Mouse (Mus musculus) heart, postnatal 36 days (tissue): ENCODE results near the gene Tekt2. TPM values are rescaled to one million over a fixed set of nuclear protein-coding genes. Genes with fewer than 3 reads are reported as not detected.

Source experiments
- DNase-seq, 2 experiments: peaks; one replicate each; pipeline ENCODE4 v3.0.0; 2021 to 2022
- intact Hi-C: fragments of 180-260 bp; cut with DNase I; formaldehyde crosslinking; loops from one replicate; pipeline ENCODE4 v1.15.1; 2025
- total RNA-seq, 2 experiments: library from RNA; stranded (reverse); gene quantifications; 2 replicates each; pipeline ENCODE4 v1.2.3; 2021

Tekt2 gene
- under 1 TPM; 0.44 to 0.84 TPM for total RNA-seq

DNA sequence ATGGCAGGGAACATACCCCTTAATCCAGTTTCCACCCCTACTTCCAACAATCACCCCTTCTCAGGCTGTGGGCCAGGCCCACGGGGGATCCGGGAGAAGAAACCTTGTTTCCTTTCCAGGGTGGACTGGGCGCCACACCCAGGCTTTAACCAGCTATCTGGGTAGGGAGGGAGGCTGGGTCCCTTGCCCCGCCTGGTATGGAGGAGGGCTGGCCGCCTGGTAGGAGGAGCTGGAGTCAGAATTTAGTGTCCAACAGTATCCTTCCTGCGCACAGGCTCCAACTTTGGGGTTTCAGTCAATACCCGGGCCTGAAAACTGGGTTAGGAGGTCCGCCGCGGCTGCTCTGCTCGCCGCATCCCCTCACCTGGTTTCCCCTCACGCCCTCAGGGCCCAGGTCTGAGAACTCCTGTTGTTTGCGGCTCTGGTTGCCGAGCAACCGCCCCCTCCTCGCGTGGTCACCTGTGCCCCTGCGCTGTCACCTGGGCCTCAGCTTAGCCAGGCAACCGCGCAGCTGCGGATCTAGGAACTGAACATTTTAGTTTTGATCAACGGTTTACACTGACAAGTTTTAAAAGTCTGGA, at the start of gene Tekt2:
Tekt2 (minus strand) TSS at position 408 of the 581 bp plus-strand sequence.
- intact Hi-C loops = no loop called here
- no peak for DNase-seq

DNA sequence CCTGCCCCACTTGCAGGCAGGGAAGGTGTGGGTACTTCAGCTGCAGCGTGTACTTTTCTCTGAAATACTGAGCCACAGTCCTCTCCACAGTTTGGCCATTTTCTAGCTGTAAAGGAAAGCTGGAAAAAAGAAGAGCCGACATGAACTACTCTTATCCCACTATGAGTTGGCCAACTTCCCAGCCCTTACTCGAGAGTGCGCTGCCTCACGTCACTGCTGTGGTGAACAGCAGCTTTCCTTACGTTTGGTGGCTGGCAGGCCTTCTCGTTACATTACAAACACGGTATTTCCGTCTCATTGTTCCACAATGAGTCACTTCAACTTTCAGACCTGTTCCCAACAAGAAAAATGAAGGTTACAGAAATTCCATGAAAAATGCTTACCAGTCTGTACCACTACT, 46.0 kb upstream of the Tekt2 start:
- peak in 1 of 2 experiments; percentile 5 for DNase-seq
- intact Hi-C loops = no loop called here

DNA sequence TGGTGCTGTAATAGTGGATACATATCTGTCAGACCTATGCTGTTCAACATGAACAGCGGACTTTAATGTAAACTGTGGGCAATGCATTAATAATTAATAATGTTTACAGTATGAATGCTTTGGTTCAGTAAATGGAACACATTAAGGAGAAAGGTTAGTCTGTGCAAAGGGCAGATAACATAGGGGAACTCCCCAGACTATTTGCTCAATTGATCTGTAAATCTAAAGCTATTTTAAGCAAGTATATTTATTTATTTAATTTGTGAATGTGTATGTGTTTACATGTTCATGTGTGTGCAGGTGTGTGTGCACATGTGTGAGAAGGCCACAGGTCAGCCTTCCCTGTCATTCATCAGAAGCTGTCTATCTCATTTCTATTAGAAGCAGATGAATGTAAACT, 34.6 kb upstream of the Tekt2 start:
- no peak for DNase-seq
- intact Hi-C loops = no loop called here

DNA sequence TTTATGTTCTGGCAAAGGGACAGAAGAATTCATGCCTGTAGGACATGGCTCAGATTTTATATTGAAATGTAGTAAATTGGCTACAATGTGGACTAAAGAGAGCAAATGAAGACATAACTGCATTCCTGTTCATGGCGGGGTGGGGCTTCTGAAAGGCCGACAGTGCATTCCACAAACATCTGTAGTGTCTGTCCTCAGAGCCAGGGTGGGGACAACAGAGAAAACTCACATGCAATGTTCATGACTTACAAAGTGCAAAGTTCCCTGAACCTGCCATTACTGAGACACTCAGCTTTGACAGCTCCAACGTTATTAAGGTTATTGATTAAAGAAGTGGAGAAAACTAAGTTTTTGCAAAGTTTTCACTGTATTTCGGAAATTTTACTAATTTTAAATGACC, 18.0 kb upstream of the Tekt2 start:
- DNase-seq = no peak
- intact Hi-C loops = no loop called here

DNA sequence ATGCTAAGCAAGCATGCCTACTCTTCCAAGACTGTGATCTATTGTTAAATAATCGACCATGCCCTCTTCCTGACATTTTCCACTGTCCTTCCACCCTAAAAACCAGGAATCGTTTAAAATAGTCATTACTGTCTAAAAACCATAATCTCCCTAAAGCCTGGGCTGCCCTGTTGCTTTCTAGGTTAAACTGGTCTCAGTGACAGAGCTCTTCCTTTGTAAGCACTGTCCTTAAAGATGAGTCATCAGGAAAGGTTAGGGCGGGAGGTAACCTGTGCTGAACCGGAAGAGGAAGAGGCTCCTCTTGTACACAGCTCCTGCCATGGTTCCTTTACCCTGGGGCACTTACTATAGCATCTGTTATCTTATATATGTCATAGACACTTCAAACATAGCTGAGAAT, 14.0 kb upstream of the Tekt2 start:
- intact Hi-C loops = no loop called here
- DNase-seq = no peak

DNA sequence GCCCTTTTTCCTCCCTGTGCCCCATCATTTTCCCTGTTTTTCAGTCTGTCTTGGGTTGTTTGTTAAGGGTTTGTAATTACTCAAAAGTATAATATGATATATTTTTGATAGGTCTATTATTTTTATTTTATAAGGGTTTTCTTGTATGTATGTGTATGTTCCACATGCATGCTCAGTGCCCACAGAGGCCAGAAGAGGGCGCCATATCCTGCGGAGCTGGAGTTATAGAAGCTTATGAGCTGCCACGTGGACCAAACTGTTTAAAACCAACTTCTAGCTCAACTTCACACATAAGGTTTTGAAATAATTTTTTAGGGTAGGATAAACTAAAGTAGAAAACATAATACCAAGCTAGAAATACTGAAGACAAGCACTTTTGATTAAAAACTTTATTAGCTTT, 6.9 kb upstream of the Tekt2 start:
- no peak for DNase-seq
- intact Hi-C loops = no loop called here

DNA sequence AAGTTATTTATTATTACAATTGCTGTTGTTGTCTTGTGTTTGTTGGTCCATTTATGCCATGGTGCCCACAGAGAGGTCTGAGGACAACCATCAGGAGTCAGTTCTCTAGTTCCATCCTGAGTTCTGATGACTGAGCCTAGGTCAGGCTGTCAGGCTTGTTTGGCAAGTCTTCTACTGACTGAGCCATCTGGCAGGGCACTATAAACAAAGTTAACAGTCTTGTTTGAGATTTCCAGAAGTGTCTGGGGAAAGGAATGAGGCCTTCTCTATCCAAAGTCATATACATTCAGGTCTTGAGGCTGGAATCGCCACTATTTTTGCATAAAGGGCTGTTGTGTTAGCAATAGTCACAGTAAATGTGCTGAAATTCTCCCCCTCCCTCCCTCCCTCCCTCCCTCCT, 6.3 kb upstream of the Tekt2 start:
- no peak for DNase-seq
- intact Hi-C loops = no loop called here

DNA sequence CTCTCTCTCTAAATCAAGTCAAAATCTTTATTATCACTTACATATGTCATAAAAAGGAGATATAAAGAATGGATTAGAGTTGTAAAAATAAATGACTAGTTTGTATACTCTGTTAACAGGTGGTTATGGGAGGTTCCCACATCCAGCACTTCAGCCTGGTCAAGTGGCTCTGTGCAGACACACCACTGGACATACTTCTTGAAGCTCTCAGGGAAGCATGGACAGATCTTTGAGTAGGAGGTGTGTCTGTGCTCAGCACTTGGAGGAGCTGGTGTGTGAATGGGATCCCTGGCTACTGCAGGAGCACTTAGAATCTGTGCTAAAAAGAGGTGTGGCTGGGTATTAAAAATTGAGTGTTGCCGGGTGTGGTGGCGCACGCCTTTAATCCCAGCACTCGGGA, 4.8 kb upstream of the Tekt2 start:
- DNase-seq = no peak
- intact Hi-C loops = no loop called here

DNA sequence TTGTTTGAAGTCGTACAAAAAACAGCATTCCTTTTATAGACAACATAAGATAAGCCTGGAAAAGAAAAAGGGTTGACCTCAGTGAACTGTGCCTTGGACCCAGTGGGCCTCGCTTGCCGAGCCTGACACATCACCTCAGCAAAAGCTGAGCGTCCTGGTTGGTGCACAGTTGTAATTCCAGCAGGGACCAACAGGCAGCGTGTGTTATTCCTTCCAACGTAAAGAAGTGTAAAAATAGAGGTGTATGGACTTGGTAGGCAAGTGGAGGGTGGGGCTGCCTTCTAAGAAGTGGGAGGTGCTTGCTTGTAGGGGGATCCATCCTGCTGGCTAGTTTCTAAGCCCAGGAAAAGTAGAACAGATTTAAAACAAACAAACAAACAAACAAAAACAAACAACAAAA, 548 bp upstream of the Tekt2 start:
- intact Hi-C loops = no loop called here
- DNase-seq = no peak

DNA sequence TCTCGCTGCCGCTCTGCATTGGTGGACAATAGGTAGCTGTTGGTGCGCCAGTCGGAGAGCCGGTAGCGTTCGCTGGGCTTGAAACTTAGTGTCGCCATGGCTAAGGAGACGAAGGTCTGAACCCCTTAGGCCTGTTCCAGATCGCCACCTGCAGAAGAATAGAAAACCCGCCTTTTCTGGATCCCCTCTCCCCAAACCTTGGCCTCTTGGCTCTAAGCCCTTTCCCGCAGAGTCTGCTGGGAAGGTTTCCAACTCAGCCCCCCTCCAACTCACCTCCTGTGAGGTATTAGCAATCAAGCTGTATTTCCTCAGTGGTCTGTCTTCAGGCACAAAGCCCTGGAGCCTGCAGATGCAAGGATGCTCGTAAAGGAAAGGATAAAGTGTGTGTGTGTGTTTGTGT, 627 bp downstream of the Tekt2 start:
- DNase-seq = no peak
- intact Hi-C loops = loop anchor here (5.0 kb wide), 2 partner anchors 142 to 228 kb away; partner anchors contain the start of genes Ago1 and Lsm10

DNA sequence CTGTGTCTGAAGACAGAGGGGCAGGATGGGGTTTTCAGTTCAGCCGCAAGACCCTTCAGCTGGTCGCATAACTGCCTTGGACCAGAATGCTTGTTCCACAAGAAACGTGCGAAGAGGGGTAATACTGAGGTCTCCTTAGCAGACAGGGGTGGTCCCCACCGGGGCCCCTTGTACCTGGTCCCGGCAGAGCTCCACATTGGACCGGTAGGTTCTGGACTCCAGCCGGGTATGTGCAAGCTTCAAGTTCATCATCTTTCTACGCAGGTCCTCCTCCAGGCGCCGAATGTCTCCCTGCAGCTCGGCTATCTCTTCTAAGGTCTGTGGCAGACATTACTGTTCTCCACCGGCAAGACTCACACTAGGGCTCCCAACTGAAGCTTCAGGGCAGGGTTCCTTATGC, 2.8 kb downstream of the Tekt2 start:
- DNase-seq = no peak
- intact Hi-C loops = loop anchor here (5.0 kb wide), 2 partner anchors 145 to 225 kb away; partner anchors contain the start of genes Ago1 and Lsm10

DNA sequence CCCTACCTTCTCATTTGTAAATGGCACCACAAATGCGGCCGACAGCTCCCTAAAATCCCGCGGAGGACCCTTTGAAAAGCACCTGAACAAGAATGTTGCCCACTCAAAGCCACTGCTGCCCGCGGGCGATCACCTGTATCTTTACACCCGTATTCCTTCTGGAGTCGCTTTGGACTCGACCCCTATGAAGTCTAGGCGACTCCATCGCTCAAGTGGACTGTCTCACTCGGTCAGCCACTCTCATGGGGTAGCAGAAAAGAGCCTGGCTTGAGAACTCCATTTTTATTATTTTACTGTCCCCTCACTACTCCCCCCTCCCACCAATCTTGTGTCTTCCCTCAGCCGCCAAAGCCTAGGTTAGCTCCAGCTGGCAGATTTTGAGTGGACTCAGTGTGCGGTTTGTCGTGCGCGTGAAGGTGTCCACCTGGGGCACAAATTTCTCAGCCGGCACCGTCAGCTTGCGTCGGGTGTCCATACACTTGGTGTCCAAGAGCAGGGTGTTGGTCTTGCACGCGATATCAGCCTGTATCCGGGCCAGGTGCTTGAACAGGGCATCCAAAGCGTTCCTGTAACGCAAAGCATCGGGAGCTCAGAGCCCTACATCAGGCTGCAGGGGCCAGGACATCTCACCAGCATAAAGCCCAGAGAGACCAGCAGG, 3.5 kb downstream of the Tekt2 start:
- intact Hi-C loops = loop anchor here (5.0 kb wide), 2 partner anchors 145 to 225 kb away; partner anchors contain the start of genes Ago1 and Lsm10
- no peak for DNase-seq

DNA sequence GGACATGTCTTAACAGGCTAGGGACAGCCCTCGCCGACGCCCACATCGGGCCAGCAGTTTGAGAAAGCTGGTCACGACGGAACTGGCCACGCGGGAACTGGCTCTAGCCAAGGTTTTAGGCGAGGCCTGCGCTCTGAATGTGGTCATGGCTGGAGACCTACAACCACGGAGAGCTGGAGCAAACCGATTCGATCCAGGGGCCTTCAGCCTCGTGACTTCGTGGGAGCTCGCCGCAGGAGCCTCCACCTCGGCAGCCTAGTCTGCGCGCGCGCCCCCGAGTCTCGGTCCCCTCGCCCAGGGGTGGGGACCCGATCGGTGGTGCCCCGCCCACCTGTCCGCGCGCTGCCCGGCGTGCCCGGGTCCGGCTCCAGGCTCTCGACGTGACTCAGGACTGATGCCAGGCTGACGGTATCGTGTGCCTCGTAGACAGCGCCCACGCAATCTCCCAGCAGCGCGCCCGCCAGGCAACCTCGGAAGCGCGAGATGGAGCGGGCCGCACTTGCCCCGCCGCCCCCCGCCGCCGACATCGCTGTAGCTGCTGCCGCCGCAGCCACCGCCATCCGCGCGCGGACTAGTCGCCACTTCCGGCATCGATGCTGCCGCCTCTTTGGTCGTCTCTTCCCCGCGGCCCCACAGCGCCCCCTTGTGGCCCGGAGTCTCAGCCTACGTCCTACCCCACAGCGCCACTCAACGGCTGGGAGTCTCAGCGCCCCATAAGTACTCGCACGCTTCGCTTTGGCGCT, 4.2 kb downstream of the Tekt2 start, which contains the start of gene Adprhl2:
Adprhl2 (minus strand) TSS at position 593 of the 743 bp plus-strand sequence.
- DNase-seq = peak; percentile 99 to 100
- intact Hi-C loops = loop anchor here (5.0 kb wide), 2 partner anchors 146 to 224 kb away; partner anchors contain the start of genes Ago1 and Lsm10

DNA sequence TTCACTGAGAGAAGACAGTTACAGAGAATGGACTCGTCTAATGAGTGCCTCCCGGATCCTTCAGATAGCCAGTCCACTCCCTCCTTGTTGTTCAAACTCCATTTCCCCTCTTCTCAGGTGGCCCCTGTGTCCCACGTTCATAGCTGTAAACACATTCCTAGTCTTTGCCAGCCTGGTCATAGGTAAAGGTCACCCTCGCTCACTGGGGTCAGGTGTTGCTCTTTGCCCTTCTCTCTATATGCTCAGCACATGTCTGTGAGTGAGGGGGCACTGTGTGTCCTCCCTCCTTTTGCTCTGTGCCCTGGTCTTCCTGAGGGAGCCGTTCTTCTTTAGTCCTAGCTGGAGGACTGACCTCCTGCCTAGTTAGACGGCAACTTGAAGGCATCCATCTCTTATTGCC, 5.7 kb downstream of the Tekt2 start:
- no peak for DNase-seq
- intact Hi-C loops = loop anchor here (5.0 kb wide), 2 partner anchors 147 to 223 kb away; partner anchors contain the start of genes Ago1 and Lsm10

DNA sequence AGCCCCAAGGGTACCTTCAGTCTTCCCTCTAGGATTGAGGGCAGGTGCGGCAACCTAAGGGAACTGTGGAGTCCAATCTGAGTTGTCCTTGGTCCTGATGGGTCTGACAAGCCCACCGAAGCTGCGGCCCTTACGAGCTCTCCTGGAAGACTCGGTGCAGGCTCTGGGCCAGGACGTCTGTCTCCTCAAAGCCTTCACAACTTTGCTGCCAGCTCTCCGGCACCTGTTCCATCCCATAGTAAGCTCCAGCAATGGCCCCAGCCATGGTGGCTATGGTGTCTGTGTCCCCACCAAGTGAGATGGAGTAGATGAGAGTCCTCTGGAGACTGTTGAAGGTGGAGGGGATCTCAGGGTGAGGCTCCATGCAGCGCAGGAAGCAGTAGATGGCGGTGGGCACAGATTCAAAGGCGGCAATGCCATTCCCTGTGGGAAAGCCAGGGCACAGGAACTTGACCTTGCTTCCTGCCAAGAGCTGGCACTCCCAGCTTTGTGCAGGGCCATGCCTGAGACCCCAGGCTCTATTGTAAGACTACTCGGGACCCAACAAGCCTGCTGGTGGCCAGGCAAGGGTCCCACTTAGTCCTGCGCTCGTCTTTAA, 8.9 kb downstream of the Tekt2 start:
- intact Hi-C loops = no loop called here
- no peak for DNase-seq

DNA sequence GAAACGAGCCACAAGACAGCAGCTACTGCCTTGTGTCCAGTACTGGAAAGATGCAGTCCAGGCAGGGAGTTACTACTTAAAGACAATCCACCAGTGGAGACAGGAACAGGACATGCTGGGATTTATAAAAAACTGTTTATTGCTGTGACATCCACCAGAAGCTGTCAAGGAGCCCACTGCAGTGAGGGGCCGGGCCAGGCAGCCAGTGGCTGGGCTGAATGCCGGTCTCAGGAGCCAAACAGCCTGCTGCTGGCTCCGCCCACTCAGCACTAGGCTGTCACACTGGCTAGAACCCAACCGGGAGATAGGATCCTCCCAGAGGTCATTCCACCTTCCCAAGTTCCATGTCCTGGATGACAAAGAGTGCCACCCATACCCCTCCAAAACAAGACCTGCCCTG, 9.6 kb downstream of the Tekt2 start:
- DNase-seq = no peak
- intact Hi-C loops = no loop called here

DNA sequence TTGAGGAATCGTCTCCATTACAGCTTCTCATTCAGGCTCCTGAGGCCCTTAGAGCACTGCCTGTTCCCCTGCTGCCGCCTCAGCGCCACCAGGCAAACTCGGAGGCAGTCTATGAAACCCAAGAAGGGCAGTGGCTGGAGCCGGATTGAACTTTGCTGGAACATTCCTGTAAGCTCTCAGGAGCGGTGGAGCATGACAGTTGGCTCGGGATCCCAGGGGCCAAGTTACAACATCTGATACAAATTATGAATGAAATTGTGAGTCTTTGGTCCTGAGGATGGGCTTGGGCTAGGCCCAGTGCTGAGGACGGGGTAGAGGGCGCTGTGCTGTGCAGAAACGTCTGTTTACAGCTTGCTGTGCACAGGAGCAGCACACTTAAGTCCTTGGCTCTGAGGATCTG, 11.1 kb downstream of the Tekt2 start:
- no peak for DNase-seq
- intact Hi-C loops = no loop called here

DNA sequence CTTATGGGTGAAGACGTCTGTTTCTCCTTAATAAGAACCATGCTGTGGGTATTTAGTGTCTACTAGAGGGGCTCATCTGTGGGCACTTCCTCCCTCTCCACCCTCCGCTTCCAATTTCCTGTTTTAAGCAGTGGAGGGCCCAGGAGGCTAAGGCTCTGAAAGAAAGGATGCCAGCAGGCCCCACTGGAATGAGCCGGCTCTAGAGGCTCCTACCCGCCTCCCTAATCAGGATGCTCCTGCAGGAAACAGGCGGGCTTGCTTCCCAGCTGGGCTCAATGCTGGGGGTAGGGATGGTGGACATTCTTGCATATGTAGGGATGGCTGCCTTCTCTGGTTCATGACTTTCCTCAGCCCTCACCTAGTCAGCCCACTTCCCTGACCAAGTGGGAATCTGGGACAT, 12.3 kb downstream of the Tekt2 start:
- intact Hi-C loops = no loop called here

DNA sequence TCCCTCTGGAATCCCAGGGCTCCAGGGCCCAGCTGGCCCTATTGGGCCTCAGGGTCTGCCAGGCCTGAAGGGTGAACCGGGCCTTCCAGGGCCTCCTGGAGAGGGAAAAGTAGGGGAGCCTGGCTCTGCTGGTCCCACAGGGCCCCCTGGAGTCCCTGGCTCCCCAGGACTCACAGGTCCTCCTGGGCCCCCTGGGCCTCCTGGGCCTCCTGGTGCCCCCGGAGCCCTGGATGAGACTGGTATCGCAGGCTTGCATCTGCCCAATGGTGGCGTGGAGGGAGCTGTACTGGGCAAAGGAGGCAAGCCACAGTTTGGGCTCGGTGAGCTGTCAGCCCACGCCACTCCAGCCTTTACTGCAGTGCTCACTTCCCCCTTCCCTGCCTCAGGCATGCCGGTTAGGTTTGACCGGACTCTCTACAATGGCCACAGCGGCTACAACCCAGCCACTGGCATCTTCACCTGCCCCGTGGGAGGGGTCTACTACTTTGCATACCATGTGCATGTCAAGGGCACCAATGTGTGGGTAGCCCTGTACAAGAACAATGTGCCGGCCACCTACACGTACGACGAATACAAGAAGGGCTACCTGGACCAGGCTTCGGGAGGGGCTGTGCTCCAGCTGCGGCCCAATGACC, 13.8 kb downstream of the Tekt2 start:
- no peak for DNase-seq
- intact Hi-C loops = no loop called here

More for the DNA sequence above, 12.3 kb downstream of the Tekt2 start:
- DNase-seq = no peak

DNA sequence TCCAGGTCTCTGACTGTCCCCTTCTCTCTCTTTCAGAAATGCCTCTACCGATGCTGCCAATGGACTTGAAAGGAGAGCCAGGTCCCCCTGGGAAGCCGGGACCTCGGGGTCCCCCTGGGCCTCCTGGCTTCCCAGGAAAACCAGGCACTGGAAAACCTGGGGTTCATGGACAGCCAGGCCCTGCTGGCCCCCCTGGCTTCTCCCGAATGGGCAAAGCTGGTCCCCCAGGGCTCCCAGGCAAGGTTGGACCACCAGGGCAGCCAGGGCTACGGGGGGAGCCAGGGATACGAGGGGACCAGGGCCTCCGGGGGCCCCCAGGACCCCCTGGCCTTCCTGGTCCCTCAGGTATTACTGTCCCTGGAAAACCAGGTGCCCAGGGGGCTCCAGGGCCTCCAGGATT, 15.1 kb downstream of the Tekt2 start:
- intact Hi-C loops = no loop called here
- no peak for DNase-seq

DNA sequence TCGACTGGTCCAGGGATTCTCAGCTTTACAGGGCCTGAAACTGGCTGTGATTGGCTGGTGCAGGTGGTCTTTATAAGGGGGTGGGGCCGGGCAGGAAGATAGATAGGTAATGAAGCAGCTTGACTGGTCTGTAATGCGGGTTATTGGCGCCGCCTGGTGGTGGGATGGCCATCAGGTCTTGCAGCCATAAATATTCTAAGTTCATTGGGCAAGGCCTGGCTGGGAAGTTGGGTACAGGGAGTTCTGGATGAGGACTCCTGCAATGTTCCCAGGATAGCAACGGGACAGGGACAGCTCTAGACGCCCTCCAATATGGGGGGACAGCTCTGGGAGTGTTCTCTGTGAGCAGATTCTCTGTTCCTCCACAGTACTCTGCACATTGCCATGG, 15.6 kb downstream of the Tekt2 start:
- DNase-seq = peak; percentile 86 to 92
- intact Hi-C loops = loop anchor here (1.0 to 5.0 kb wide), 4 partner anchors 32 to 127 kb away; partner anchors contain the start of gene Trappc3
